Mouse (Mus musculus) cerebellum, adult 2 months (tissue): ENCODE measurements around the gene Eef1akmt2.

Source experiments
- CTCF ChIP-seq: fragments of 200-500 bp; IDR thresholded peaks from 2 replicates; pipeline ENCODE4 v1.5.1; 2011; ENCODE audit warnings: low read depth, mild to moderate bottlenecking, control low read depth, low read length, moderate library complexity, borderline replicate concordance; ENCODE audit not compliant: insufficient read depth
- POLR2A ChIP-seq: fragments of 200-500 bp; IDR thresholded peaks from 2 replicates; pipeline ENCODE4 v1.6.1; 2011; ENCODE audit warnings: low read length, control low read depth, borderline replicate concordance; ENCODE audit not compliant: insufficient read depth

DNA sequence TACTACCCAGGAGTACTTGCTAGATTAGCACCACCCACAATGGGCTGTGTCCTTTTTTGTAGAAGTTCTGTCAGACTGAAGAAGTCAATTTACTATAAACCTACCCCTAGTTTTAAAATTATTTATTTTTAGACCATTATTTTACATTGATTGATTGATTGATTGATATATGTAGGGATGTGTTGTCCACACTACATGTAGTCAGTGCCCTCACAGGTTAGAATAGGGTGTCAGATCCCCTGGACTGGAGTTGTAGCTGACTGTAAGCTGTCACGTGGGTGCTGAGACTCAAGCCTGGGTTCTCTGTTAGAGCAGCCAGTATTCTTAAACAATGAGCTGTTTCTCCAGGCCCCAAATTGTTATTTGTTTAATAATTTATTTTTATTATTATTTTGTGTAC is 40.9 kb upstream of the Eef1akmt2 start:
- no peak for TF ChIP-seq POLR2A
- TF ChIP-seq CTCF: no peak
